In genomic region chr2:177468222-177468621, GRCm38 (mm10) we compare ENCODE assay signal across 5 mouse cellular contexts. TPM values are rescaled to one million over a fixed set of nuclear protein-coding genes. Genes with fewer than 3 reads are reported as not detected.
DNase-seq lines count a peak whose midpoint lies in the region; TF ChIP-seq lines count a peak whose summit lies in the region.
"Not testable (repeated sequence)": the region's sequence is repeated elsewhere in the genome, so short reads cannot be mapped to it uniquely, and the experiment has no call there.
"Had no signal": no experiment of that assay in that cellular context is flagged by ENCODE, and none has a peak within 500 bp of the region (broad histone marks: within the 10 kb centered on the region; RNA-seq: fewer than 3 reads in every experiment).

No protein-coding gene starts in this region.

- not testable (repeated sequence) for H3K36me3 ChIP-seq in heart, adult 2 months (ENCODE audit: control insufficient read depth, insufficient read depth, low read length); liver, adult 2 months (ENCODE audit: control insufficient read depth, insufficient read depth, low read length)

- not testable (repeated sequence) for H3K79me2 ChIP-seq in heart, adult 2 months (replicated peaks; ENCODE audit: control insufficient read depth, insufficient read depth, low read length); liver, adult 2 months (ENCODE audit: control insufficient read depth, insufficient read depth, low read length)

- H3K27ac ChIP-seq in heart, adult 2 months, result peak overlapping the region; percentile 51
- not testable (repeated sequence) for H3K27ac ChIP-seq in liver, adult 2 months (replicated peaks; ENCODE audit: insufficient read depth, low read depth, low read length)

- not testable (repeated sequence) for TF ChIP-seq POLR2A in heart, adult 2 months (IDR thresholded peaks at IDR 0.05; ENCODE audit: insufficient read depth, low read depth, low read length); liver, adult 2 months (IDR thresholded peaks at IDR 0.05; ENCODE audit: extremely low read depth, insufficient read depth, low read length)

- TF ChIP-seq CTCF in heart, adult 2 months (IDR thresholded peaks at IDR 0.05); liver, adult 2 months (IDR thresholded peaks at IDR 0.05; ENCODE audit: low read depth, low read length): not testable (repeated sequence)

- not testable (repeated sequence) for H3K4me1 ChIP-seq in heart, adult 2 months (ENCODE audit: control insufficient read depth, insufficient read depth, low read length); liver, adult 2 months (ENCODE audit: control insufficient read depth, insufficient read depth, low read length)

- TF ChIP-seq EP300 in heart, adult 2 months (IDR thresholded peaks at IDR 0.05; ENCODE audit: insufficient read depth, low read depth, low read length), result not testable (repeated sequence)

- peak overlapping the region; percentile 5 for H3K4me3 ChIP-seq in heart, adult 2 months
- not testable (repeated sequence) for H3K4me3 ChIP-seq in liver, adult 2 months (ENCODE audit: insufficient read depth, low read depth, low read length)

- intact Hi-C loops in heart, adult 2 months (cut with DNase I), result not testable (repeated sequence)

- H3K9ac ChIP-seq in heart, adult 2 months (ENCODE audit: low read depth, low read length); liver, adult 2 months (ENCODE audit: low read depth, low read length): not testable (repeated sequence)

- DNase-seq in adipocyte (ENCODE audit: low spot score), result peak; percentile 5
- peak; percentile 93 for DNase-seq in heart, adult 11 months
- not testable (repeated sequence) for DNase-seq in heart, adult 2 months
- peak; percentile 34 for DNase-seq in liver, adult 2 months (ENCODE audit: extremely low read depth, low read depth, low spot score)

- not testable (repeated sequence) for H3K27me3 ChIP-seq in heart, adult 2 months (ENCODE audit: control insufficient read depth, insufficient read depth, low read length); liver, adult 2 months (ENCODE audit: control insufficient read depth, insufficient read depth, low read length)

RNA-seq across cellular contexts. Expression of gene Zfp970, which starts 3.7 kb away (rescaled TPM):
- total RNA-seq in heart, adult 2 months (2021), result 100 to 1,000 TPM; 531 to 741 TPM
- polyA plus RNA-seq in heart, adult 2 months (2012; rRNA removed), result 13.3 and 48.9 TPM in 2 replicates
- 50.5 and 69.0 TPM in 2 replicates for total RNA-seq in liver, adult 2 months (2014; rRNA removed)
- polyA plus RNA-seq in liver, adult 2 months (2012; rRNA removed), result 5.9 and 7.7 TPM in 2 replicates

RNA-seq across cellular contexts. Expression of gene Gm14403, which starts 29.8 kb away (rescaled TPM):
- 10 to 100 TPM; 78.2 to 86.5 TPM for total RNA-seq in heart, adult 2 months (2021)
- polyA plus RNA-seq in heart, adult 2 months (2012; rRNA removed), result 5.2 and 13.8 TPM in 2 replicates
- 27.0 and 54.8 TPM in 2 replicates for total RNA-seq in liver, adult 2 months (2014; rRNA removed)
- 2.2 and 4.4 TPM in 2 replicates for polyA plus RNA-seq in liver, adult 2 months (2012; rRNA removed)
- polyA plus RNA-seq: G1E had no signal
